Mouse (Mus musculus): ENCODE measurements around the gene Limch1. TPM values are rescaled to one million over a fixed set of nuclear protein-coding genes. Genes with fewer than 3 reads are reported as not detected.

Limch1 gene
- total and polyA plus RNA-seq, 3 experiments, result 0.33 TPM; not detected in 2

DNA sequence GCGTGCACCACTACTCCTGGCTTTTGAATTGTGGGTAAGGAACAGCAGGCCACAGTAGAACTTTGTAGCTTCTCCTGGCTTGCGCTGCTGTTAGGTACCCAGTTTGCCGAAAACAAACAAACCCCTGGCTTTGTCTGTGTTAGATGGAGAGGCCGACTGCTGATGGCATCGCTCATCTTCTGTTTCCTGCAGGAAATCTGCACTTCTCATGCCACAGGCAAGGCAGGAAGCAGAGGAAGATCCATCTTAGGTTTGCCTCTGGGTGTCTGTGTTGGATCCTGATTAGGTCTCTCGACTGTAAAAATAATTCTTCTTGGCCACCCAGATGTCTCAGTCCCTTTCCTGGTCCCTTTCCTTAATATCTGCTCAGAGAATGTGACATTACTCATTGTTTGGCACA lies 51.7 kb downstream of the Limch1 start:
- no peaks in the 10 kb centered on the region for H3K4me1 ChIP-seq (ENCODE audit: insufficient read depth, low read depth, low read length)
- TF ChIP-seq POLR2AphosphoS5 (IDR thresholded peaks at IDR 0.05; ENCODE audit: insufficient replicate concordance, low read depth, low read length), result no peak
- TF ChIP-seq GATA2 (IDR thresholded peaks at IDR 0.05; ENCODE audit: borderline replicate concordance, low read depth, low read length), result no peak
- TF ChIP-seq GATA1 (IDR thresholded peaks at IDR 0.05; ENCODE audit: borderline replicate concordance, low read length), result no peak
- TF ChIP-seq TAL1 (conservative IDR thresholded peaks at IDR 0.05; ENCODE audit: low read depth, low read length), result no peak
- no peak for TF ChIP-seq CTCF (IDR thresholded peaks at IDR 0.05; ENCODE audit: low read depth, low read length)
- H3K27me3 ChIP-seq (ENCODE audit: insufficient read depth, low read length), result no peaks in the 10 kb centered on the region
- no peaks in the 10 kb centered on the region for H3K36me3 ChIP-seq (replicated peaks)
- H3K9me3 ChIP-seq (replicated peaks), result peaks cover 55% of the 10 kb centered on the region
- no peak overlapping the region for H3K4me3 ChIP-seq (ENCODE audit: low read depth, low read length)
- DNase-seq (ENCODE audit: low spot score), result no peak
- no peak for ATAC-seq (ENCODE audit: extremely low read depth, insufficient number of reproducible peaks, low FRiP score, poor library complexity, severe bottlenecking)

DNA sequence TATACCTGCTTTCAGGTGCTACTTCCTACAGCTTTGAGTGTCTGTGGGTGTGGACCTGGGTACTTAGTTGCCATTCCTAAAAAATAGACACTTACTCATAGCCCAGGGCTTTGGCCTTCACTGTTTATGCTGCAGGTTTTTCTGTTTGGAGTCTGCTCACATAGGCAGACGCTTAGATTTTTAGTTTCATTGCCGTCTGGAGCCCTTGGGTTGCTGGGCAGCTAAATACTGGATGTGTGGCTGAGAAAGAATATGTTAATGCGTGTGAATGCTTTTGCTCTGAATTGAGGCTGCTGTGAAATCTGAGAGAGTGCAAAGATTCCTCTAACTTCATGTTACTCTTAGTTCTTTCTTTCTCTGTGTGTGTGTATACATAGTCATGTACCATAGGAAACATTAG lies 52.5 kb downstream of the Limch1 start:
- DNase-seq (ENCODE audit: low spot score), result no peak
- Histone ChIP-seq H3K4me3 (ENCODE audit: low read depth, low read length) (no peak overlapping the region), H3K9me3 (replicated peaks) (peaks cover 55% of the 10 kb centered on the region), H3K36me3 (replicated peaks) (no peaks in the 10 kb centered on the region), H3K4me1 (ENCODE audit: insufficient read depth, low read depth, low read length) (no peaks in the 10 kb centered on the region), H3K27me3 (ENCODE audit: insufficient read depth, low read length) (no peaks in the 10 kb centered on the region)
- TF ChIP-seq TAL1 (conservative IDR thresholded peaks at IDR 0.05; ENCODE audit: low read depth, low read length) (no peak), POLR2AphosphoS5 (IDR thresholded peaks at IDR 0.05; ENCODE audit: insufficient replicate concordance, low read depth, low read length) (no peak), GATA2 (IDR thresholded peaks at IDR 0.05; ENCODE audit: borderline replicate concordance, low read depth, low read length) (no peak), CTCF (IDR thresholded peaks at IDR 0.05; ENCODE audit: low read depth, low read length) (no peak), GATA1 (IDR thresholded peaks at IDR 0.05; ENCODE audit: borderline replicate concordance, low read length) (no peak)
- no peak for ATAC-seq (ENCODE audit: extremely low read depth, insufficient number of reproducible peaks, low FRiP score, poor library complexity, severe bottlenecking)

DNA sequence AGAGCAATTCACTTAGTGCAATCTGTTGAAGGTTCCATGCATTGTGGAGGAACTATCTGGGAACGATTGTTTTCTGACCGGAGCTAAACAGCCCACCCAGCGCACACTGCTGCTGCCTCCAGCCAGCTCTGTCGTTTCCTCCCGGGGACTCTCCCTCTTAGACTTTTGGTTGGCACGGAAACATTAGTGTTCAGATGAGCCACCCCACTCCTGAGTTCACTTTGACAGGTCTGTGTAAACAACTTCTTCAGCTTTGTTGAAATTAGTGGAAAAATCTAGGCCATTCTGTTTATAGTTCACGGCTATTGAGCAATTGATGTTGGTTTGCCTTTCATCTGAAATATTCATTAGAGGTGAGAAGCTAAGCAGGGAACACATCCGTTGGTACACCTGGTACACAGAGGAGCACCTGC lies 53.0 kb downstream of the Limch1 start:
- Histone ChIP-seq H3K4me3 (ENCODE audit: low read depth, low read length) (no peak overlapping the region), H3K4me1 (ENCODE audit: insufficient read depth, low read depth, low read length) (no peaks in the 10 kb centered on the region), H3K9me3 (replicated peaks) (peaks cover 56% of the 10 kb centered on the region), H3K27me3 (ENCODE audit: insufficient read depth, low read length) (no peaks in the 10 kb centered on the region), H3K36me3 (replicated peaks) (no peaks in the 10 kb centered on the region)
- DNase-seq (ENCODE audit: low spot score), result no peak
- ATAC-seq (ENCODE audit: extremely low read depth, insufficient number of reproducible peaks, low FRiP score, poor library complexity, severe bottlenecking), result no peak; the same call in 1 of the 2 replicates
- TF ChIP-seq TAL1 (conservative IDR thresholded peaks at IDR 0.05; ENCODE audit: low read depth, low read length) (no peak), POLR2AphosphoS5 (IDR thresholded peaks at IDR 0.05; ENCODE audit: insufficient replicate concordance, low read depth, low read length) (no peak), GATA2 (IDR thresholded peaks at IDR 0.05; ENCODE audit: borderline replicate concordance, low read depth, low read length) (no peak), GATA1 (IDR thresholded peaks at IDR 0.05; ENCODE audit: borderline replicate concordance, low read length) (no peak), CTCF (IDR thresholded peaks at IDR 0.05; ENCODE audit: low read depth, low read length) (no peak)

DNA sequence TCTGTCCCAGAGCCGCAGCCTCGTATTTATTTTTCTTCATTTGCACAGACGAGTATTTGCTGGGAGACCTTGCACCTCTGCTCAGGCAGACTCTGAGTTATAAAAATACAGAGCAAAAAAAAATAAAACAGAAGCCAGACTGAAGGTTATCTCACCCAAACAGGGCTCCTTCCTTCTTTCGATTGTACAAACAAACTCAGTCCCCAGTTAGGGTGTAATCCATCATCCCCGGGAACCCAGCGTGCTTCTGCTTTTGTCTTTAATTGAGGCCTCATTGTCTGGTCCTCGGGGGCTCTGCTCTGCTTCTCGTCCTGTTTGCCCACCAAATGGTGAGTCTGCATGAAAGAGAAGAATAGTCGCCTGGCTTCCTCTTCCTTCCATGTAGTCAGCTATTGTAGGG lies 54.6 kb downstream of the Limch1 start:
- Histone ChIP-seq H3K4me1 (ENCODE audit: insufficient read depth, low read depth, low read length) (no peaks in the 10 kb centered on the region), H3K4me3 (ENCODE audit: low read depth, low read length) (no peak overlapping the region), H3K9me3 (replicated peaks) (peaks cover 65% of the 10 kb centered on the region), H3K36me3 (replicated peaks) (no peaks in the 10 kb centered on the region), H3K27me3 (ENCODE audit: insufficient read depth, low read length) (no peaks in the 10 kb centered on the region)
- no peak for TF ChIP-seq TAL1 (conservative IDR thresholded peaks at IDR 0.05; ENCODE audit: low read depth, low read length)
- no peak for TF ChIP-seq POLR2AphosphoS5 (IDR thresholded peaks at IDR 0.05; ENCODE audit: insufficient replicate concordance, low read depth, low read length)
- TF ChIP-seq CTCF (IDR thresholded peaks at IDR 0.05; ENCODE audit: low read depth, low read length), result no peak
- no peak for TF ChIP-seq GATA2 (IDR thresholded peaks at IDR 0.05; ENCODE audit: borderline replicate concordance, low read depth, low read length)
- TF ChIP-seq GATA1 (IDR thresholded peaks at IDR 0.05; ENCODE audit: borderline replicate concordance, low read length), result no peak
- ATAC-seq (ENCODE audit: extremely low read depth, insufficient number of reproducible peaks, low FRiP score, poor library complexity, severe bottlenecking), result no peak
- no peak for DNase-seq (ENCODE audit: low spot score)

DNA sequence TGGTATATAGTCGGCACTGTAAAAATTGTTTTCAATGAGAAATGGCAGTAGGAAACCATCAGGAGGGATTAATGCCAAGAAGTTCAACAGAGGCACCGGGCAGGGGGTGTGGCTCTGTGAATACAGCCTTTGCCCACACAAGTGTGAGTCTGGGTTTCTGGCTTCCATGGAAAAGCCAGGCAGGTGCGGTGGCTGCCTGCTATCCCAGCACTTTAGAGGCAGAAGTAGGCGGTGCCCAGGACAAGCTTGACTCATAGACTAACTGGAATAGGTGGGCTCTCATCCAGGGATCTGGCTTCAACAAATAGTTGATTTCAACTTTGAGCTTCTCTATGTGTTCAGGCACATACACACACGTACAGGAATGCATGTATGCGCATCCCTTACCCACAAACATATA lies 55.4 kb downstream of the Limch1 start:
- ATAC-seq (ENCODE audit: extremely low read depth, insufficient number of reproducible peaks, low FRiP score, poor library complexity, severe bottlenecking) (no peak), DNase-seq (ENCODE audit: low spot score) (no peak)
- no peak overlapping the region for H3K4me3 ChIP-seq (ENCODE audit: low read depth, low read length)
- H3K4me1 ChIP-seq (ENCODE audit: insufficient read depth, low read depth, low read length), result no peaks in the 10 kb centered on the region
- no peak for TF ChIP-seq TAL1 (conservative IDR thresholded peaks at IDR 0.05; ENCODE audit: low read depth, low read length)
- TF ChIP-seq GATA2 (IDR thresholded peaks at IDR 0.05; ENCODE audit: borderline replicate concordance, low read depth, low read length), result no peak
- TF ChIP-seq CTCF (IDR thresholded peaks at IDR 0.05; ENCODE audit: low read depth, low read length), result no peak
- no peak for TF ChIP-seq GATA1 (IDR thresholded peaks at IDR 0.05; ENCODE audit: borderline replicate concordance, low read length)
- TF ChIP-seq POLR2AphosphoS5 (IDR thresholded peaks at IDR 0.05; ENCODE audit: insufficient replicate concordance, low read depth, low read length), result no peak
- H3K36me3 ChIP-seq (replicated peaks), result no peaks in the 10 kb centered on the region
- peaks cover 68% of the 10 kb centered on the region for H3K9me3 ChIP-seq (replicated peaks)
- no peaks in the 10 kb centered on the region for H3K27me3 ChIP-seq (ENCODE audit: insufficient read depth, low read length)

DNA sequence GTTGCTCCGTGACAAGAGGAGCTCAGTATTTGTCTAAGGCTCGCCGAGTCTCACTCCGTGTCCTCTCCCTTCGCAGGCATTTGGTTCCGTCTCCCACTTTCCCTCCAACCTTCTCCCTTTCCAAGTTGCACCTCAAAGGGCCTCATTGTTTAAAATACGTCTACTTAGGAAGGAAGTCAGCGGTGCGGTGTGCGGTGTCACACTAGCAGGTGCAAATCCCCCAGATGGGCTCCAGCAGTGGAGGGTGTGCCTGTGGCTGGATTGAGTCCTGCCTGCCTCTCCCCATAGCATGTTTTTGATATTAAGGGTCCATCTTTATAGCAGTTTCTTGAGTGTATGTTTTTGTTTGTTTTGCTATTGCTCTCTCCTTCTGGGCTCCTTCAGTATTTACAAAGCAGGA lies 56.6 kb downstream of the Limch1 start:
- TF ChIP-seq POLR2AphosphoS5 (IDR thresholded peaks at IDR 0.05; ENCODE audit: insufficient replicate concordance, low read depth, low read length) (no peak), GATA1 (IDR thresholded peaks at IDR 0.05; ENCODE audit: borderline replicate concordance, low read length) (no peak), GATA2 (IDR thresholded peaks at IDR 0.05; ENCODE audit: borderline replicate concordance, low read depth, low read length) (no peak), TAL1 (conservative IDR thresholded peaks at IDR 0.05; ENCODE audit: low read depth, low read length) (no peak), CTCF (IDR thresholded peaks at IDR 0.05; ENCODE audit: low read depth, low read length) (no peak)
- H3K36me3 ChIP-seq (replicated peaks), result no peaks in the 10 kb centered on the region
- ATAC-seq (ENCODE audit: extremely low read depth, insufficient number of reproducible peaks, low FRiP score, poor library complexity, severe bottlenecking) (no peak), DNase-seq (ENCODE audit: low spot score) (no peak)
- no peaks in the 10 kb centered on the region for H3K4me1 ChIP-seq (ENCODE audit: insufficient read depth, low read depth, low read length)
- peaks cover 71% of the 10 kb centered on the region for H3K9me3 ChIP-seq (replicated peaks)
- H3K4me3 ChIP-seq (ENCODE audit: low read depth, low read length), result no peak overlapping the region
- H3K27me3 ChIP-seq (ENCODE audit: insufficient read depth, low read length), result no peaks in the 10 kb centered on the region
